24 mouse cellular contexts compared by ENCODE assay signal in genomic region chr13:114226291-114226925, GRCm38 (mm10).
A peak's percentile ranks its signal among the peaks of the same experiment; 100 is the strongest.
DNase-seq lines count a peak whose midpoint lies in the region; ATAC-seq and TF ChIP-seq lines count a peak whose summit lies in the region.
"Had no signal": no experiment of that assay in that cellular context is flagged by ENCODE, and none has a peak within 500 bp of the region (broad histone marks: within the 10 kb centered on the region; RNA-seq: fewer than 3 reads in every experiment).

No protein-coding gene starts in this region.

- no peak for TF ChIP-seq CTCF in hindbrain, postnatal 0 days (IDR thresholded peaks at IDR 0.05; ENCODE audit: low read depth)

- WGBS in hindbrain, embryonic 13.5 days, result 48% methylated on average over 7 of the region's 7 CpGs
- 59% methylated on average over 7 of the region's 7 CpGs for WGBS in hindbrain, embryonic 10.5 days
- 53% methylated on average over 7 of the region's 7 CpGs for WGBS in neural tube, embryonic 11.5 days
- 47% methylated on average over 7 of the region's 7 CpGs for WGBS in hindbrain, embryonic 14.5 days
- 45% methylated on average over 7 of the region's 7 CpGs for WGBS in hindbrain, postnatal 0 days

- no peaks in the 10 kb centered on the region for H3K36me3 ChIP-seq in hindbrain, embryonic 13.5 days
- H3K36me3 ChIP-seq in hindbrain, embryonic 10.5 days, result no peaks in the 10 kb centered on the region
- H3K36me3 ChIP-seq in neural tube, embryonic 11.5 days (ENCODE audit: control insufficient read depth, insufficient read depth, low read length), result no peaks in the 10 kb centered on the region
- H3K36me3 ChIP-seq in hindbrain, embryonic 14.5 days (replicated peaks; ENCODE audit: control insufficient read depth, insufficient read depth), result no peaks in the 10 kb centered on the region
- H3K36me3 ChIP-seq in hindbrain, postnatal 0 days (ENCODE audit: insufficient read depth, low read length), result no peaks in the 10 kb centered on the region
- H3K36me3 ChIP-seq: embryonic facial prominence, embryonic 15.5 days; forebrain, embryonic 10.5 days; G1E; heart, embryonic 10.5 days had no signal

- H3K27me3 ChIP-seq in hindbrain, embryonic 13.5 days, result no peaks in the 10 kb centered on the region
- H3K27me3 ChIP-seq in hindbrain, embryonic 10.5 days (ENCODE audit: insufficient read depth, poor library complexity, severe bottlenecking), result no peaks in the 10 kb centered on the region
- H3K27me3 ChIP-seq in neural tube, embryonic 11.5 days (ENCODE audit: control insufficient read depth, insufficient read depth, low read length), result no peaks in the 10 kb centered on the region
- no peaks in the 10 kb centered on the region for H3K27me3 ChIP-seq in hindbrain, embryonic 14.5 days (ENCODE audit: control insufficient read depth, insufficient read depth, low read length)
- no peaks in the 10 kb centered on the region for H3K27me3 ChIP-seq in hindbrain, postnatal 0 days (ENCODE audit: insufficient read depth, low read length)
- H3K27me3 ChIP-seq: embryonic facial prominence, embryonic 15.5 days had no signal

- H3K4me1 ChIP-seq in hindbrain, embryonic 13.5 days (replicated peaks), result 0 out of 2 replicates have a peak, but pooled peaks cover 8% of the 10 kb centered on the region
- H3K4me1 ChIP-seq in hindbrain, embryonic 10.5 days (replicated peaks), result peaks cover 15% of the 10 kb centered on the region
- H3K4me1 ChIP-seq in neural tube, embryonic 11.5 days (ENCODE audit: control insufficient read depth, insufficient read depth, low read length), result no peaks in the 10 kb centered on the region
- H3K4me1 ChIP-seq in hindbrain, embryonic 14.5 days (replicated peaks; ENCODE audit: control insufficient read depth, insufficient read depth, low read length), result no peaks in the 10 kb centered on the region
- no peaks in the 10 kb centered on the region for H3K4me1 ChIP-seq in hindbrain, postnatal 0 days (ENCODE audit: insufficient read depth, low read length)
- H3K4me1 ChIP-seq: embryonic facial prominence, embryonic 15.5 days had no signal

- H3K9ac ChIP-seq in hindbrain, embryonic 13.5 days, result no peak overlapping the region
- no peak overlapping the region for H3K9ac ChIP-seq in neural tube, embryonic 11.5 days (ENCODE audit: low read length)
- no peak overlapping the region for H3K9ac ChIP-seq in hindbrain, embryonic 14.5 days
- H3K9ac ChIP-seq in hindbrain, postnatal 0 days (replicated peaks; ENCODE audit: low read length), result no peak overlapping the region
- H3K9ac ChIP-seq: embryonic facial prominence, embryonic 15.5 days had no signal

- H3K9me3 ChIP-seq in hindbrain, embryonic 13.5 days, result no peaks in the 10 kb centered on the region
- no peaks in the 10 kb centered on the region for H3K9me3 ChIP-seq in hindbrain, embryonic 10.5 days
- no peaks in the 10 kb centered on the region for H3K9me3 ChIP-seq in neural tube, embryonic 11.5 days (ENCODE audit: control insufficient read depth, low read length)
- H3K9me3 ChIP-seq in hindbrain, embryonic 14.5 days (ENCODE audit: control insufficient read depth, low read length), result no peaks in the 10 kb centered on the region
- no peaks in the 10 kb centered on the region for H3K9me3 ChIP-seq in hindbrain, postnatal 0 days (ENCODE audit: low read length)
- H3K9me3 ChIP-seq: embryonic facial prominence, embryonic 15.5 days; forebrain, embryonic 10.5 days; G1E; heart, embryonic 10.5 days had no signal

- ATAC-seq in hindbrain, embryonic 13.5 days (ENCODE audit: low FRiP score), result peak; percentile 48; the same call in 1 of the 2 replicates
- ATAC-seq in neural tube, embryonic 11.5 days (ENCODE audit: insufficient read depth, low FRiP score, low TSS enrichment), result no peak
- peak; percentile 44; the same call in 1 of the 2 replicates for ATAC-seq in hindbrain, embryonic 14.5 days (ENCODE audit: low FRiP score)
- ATAC-seq in hindbrain, postnatal 0 days, result no peak
- ATAC-seq: CD4-positive, CD25-positive, alpha-beta regulatory T cell, adult 4 months; forebrain, embryonic 14.5 days; inflammation-experienced regulatory T-cells, adult 6 months had no signal

- no peak overlapping the region for H3K27ac ChIP-seq in hindbrain, embryonic 13.5 days
- no peak overlapping the region for H3K27ac ChIP-seq in hindbrain, embryonic 10.5 days
- no peak overlapping the region for H3K27ac ChIP-seq in neural tube, embryonic 11.5 days (ENCODE audit: low read depth, low read length)
- H3K27ac ChIP-seq in hindbrain, embryonic 14.5 days, result no peak overlapping the region
- no peak overlapping the region for H3K27ac ChIP-seq in hindbrain, postnatal 0 days
- H3K27ac ChIP-seq: embryonic facial prominence, embryonic 15.5 days; forebrain, embryonic 10.5 days; gastrocnemius, adult 2 months; heart, embryonic 10.5 days had no signal

- no peak overlapping the region for H3K4me2 ChIP-seq in hindbrain, embryonic 13.5 days
- H3K4me2 ChIP-seq in neural tube, embryonic 11.5 days (ENCODE audit: low read depth), result no peak overlapping the region
- no peak overlapping the region for H3K4me2 ChIP-seq in hindbrain, embryonic 14.5 days (replicated peaks)
- H3K4me2 ChIP-seq in hindbrain, postnatal 0 days (ENCODE audit: low read depth, low read length), result no peak overlapping the region
- H3K4me2 ChIP-seq: embryonic facial prominence, embryonic 15.5 days had no signal

- no peak for DNase-seq in hindbrain, embryonic 10.5 days (ENCODE audit: low spot score)
- peak; percentile 17 for DNase-seq in neural tube, embryonic 11.5 days (ENCODE audit: low spot score)
- no peak for DNase-seq in neural tube, embryonic 10.5 days (ENCODE audit: extremely low spot score, low spot score)
- no peak for DNase-seq in hindbrain, embryonic 14.5 days (ENCODE audit: low spot score)
- peak; percentile 10 for DNase-seq in hindbrain, postnatal 0 days (ENCODE audit: low spot score)
- DNase-seq in thymus, postnatal 14 days, result no peak
- no peak for DNase-seq in layer of hippocampus, adult 9-11 months
- DNase-seq: adrenal gland, postnatal 10 days; cerebellum, adult 11 months; cerebellum, adult 8-10 months; cerebellum, postnatal 14 days; gastrocnemius, adult 2 months; gastrocnemius, postnatal 25 days; heart, postnatal 10 days; heart, postnatal 4 days had no signal

- H3K4me3 ChIP-seq in hindbrain, embryonic 13.5 days, result no peak overlapping the region
- H3K4me3 ChIP-seq in hindbrain, embryonic 10.5 days, result no peak overlapping the region
- H3K4me3 ChIP-seq in neural tube, embryonic 11.5 days (ENCODE audit: low read depth, low read length), result no peak overlapping the region
- no peak overlapping the region for H3K4me3 ChIP-seq in hindbrain, embryonic 14.5 days (replicated peaks; ENCODE audit: low read length)
- H3K4me3 ChIP-seq in hindbrain, postnatal 0 days (ENCODE audit: low read length), result no peak overlapping the region
- H3K4me3 ChIP-seq: embryonic facial prominence, embryonic 15.5 days; erythroblast, embryonic 14.5 days; forebrain, embryonic 10.5 days; gastrocnemius, adult 2 months; heart, embryonic 10.5 days had no signal

Comparison
In these comparisons a context has a peak if more than half of its experiments do, and no peak if none do; other contexts are left out.
1. ATAC-seq: peak in hindbrain, embryonic 13.5 days (single experiment) and hindbrain, embryonic 14.5 days (single experiment); none in neural tube, embryonic 11.5 days (single experiment) and hindbrain, postnatal 0 days (single experiment).
2. DNase-seq: peak in neural tube, embryonic 11.5 days (single experiment) and hindbrain, postnatal 0 days (single experiment); none in hindbrain, embryonic 10.5 days (single experiment), neural tube, embryonic 10.5 days (single experiment), hindbrain, embryonic 14.5 days (single experiment), thymus, postnatal 14 days (single experiment) and layer of hippocampus, adult 9-11 months (single experiment).